Comparison of ENCODE assay signal across 8 mouse cellular contexts in genomic region chr2:32150562-32150923, GRCm38 (mm10). TPM values are rescaled to one million over a fixed set of nuclear protein-coding genes. Genes with fewer than 3 reads are reported as not detected.
DNase-seq lines count a peak whose midpoint lies in the region; ATAC-seq and TF ChIP-seq lines count a peak whose summit lies in the region.

No protein-coding gene starts in this region.

- no peak for TF ChIP-seq POLR2A in bone marrow macrophage, adult 2 months (IDR thresholded peaks at IDR 0.05; ENCODE audit: borderline replicate concordance, low read depth, low read length)

- no peaks in the 10 kb centered on the region for H3K36me3 ChIP-seq in kidney, embryonic 16.5 days (ENCODE audit: insufficient read depth, low read length)
- H3K36me3 ChIP-seq in hindbrain, embryonic 14.5 days (replicated peaks; ENCODE audit: control insufficient read depth, insufficient read depth): no peaks in the 10 kb centered on the region
- no peaks in the 10 kb centered on the region for H3K36me3 ChIP-seq in midbrain, postnatal 0 days (ENCODE audit: insufficient read depth, low read length)

- no peak for DNase-seq in kidney, adult 11 months
- DNase-seq in hindbrain, embryonic 14.5 days (ENCODE audit: low spot score): no peak
- no peak for DNase-seq in midbrain, postnatal 0 days (ENCODE audit: low spot score)
- no peak for DNase-seq in yolk sac, embryonic 10.5 days (ENCODE audit: low spot score)
- no peak for DNase-seq in cerebellum, postnatal 4 days (ENCODE audit: low spot score in 2 of 2)
- no peak for DNase-seq in layer of hippocampus, adult 8-10 months (ENCODE audit: low spot score in 2 of 2)

- peak overlapping the region; percentile 86 for H3K4me2 ChIP-seq in kidney, embryonic 16.5 days (replicated peaks; ENCODE audit: low read depth, low read length)
- H3K4me2 ChIP-seq in hindbrain, embryonic 14.5 days (replicated peaks): peak overlapping the region; percentile 99
- H3K4me2 ChIP-seq in midbrain, postnatal 0 days (ENCODE audit: low read depth, low read length, poor library complexity, severe bottlenecking): peak overlapping the region; percentile 92

- peaks cover 42% of the 10 kb centered on the region for H3K4me1 ChIP-seq in kidney, embryonic 16.5 days (ENCODE audit: insufficient read depth, low read length)
- peaks cover 41% of the 10 kb centered on the region for H3K4me1 ChIP-seq in bone marrow macrophage, adult 2 months (ENCODE audit: control insufficient read depth, insufficient read depth, low read length)
- peaks cover 40% of the 10 kb centered on the region for H3K4me1 ChIP-seq in hindbrain, embryonic 14.5 days (replicated peaks; ENCODE audit: control insufficient read depth, insufficient read depth, low read length)
- H3K4me1 ChIP-seq in midbrain, postnatal 0 days (ENCODE audit: insufficient read depth, low read length): peaks cover 13% of the 10 kb centered on the region; the same call in 1 of the 2 replicates

- no peaks in the 10 kb centered on the region for H3K27me3 ChIP-seq in kidney, embryonic 16.5 days (ENCODE audit: insufficient read depth, low read length)
- no peaks in the 10 kb centered on the region for H3K27me3 ChIP-seq in hindbrain, embryonic 14.5 days (ENCODE audit: control insufficient read depth, insufficient read depth, low read length)
- H3K27me3 ChIP-seq in midbrain, postnatal 0 days (ENCODE audit: insufficient read depth, low read length): no peaks in the 10 kb centered on the region

- WGBS in kidney, embryonic 16.5 days: 11% methylated on average over 7 of the region's 7 CpGs
- WGBS in hindbrain, embryonic 14.5 days: 4% methylated on average over 7 of the region's 7 CpGs
- WGBS in midbrain, postnatal 0 days: 4% methylated on average over 7 of the region's 7 CpGs

- peak overlapping the region; percentile 98 for H3K9ac ChIP-seq in kidney, embryonic 16.5 days (replicated peaks; ENCODE audit: low read length)
- peak overlapping the region; percentile 99 for H3K9ac ChIP-seq in hindbrain, embryonic 14.5 days
- H3K9ac ChIP-seq in midbrain, postnatal 0 days (replicated peaks; ENCODE audit: low read length, poor library complexity, severe bottlenecking): peak overlapping the region; percentile 97

- peak overlapping the region; percentile 83 for H3K4me3 ChIP-seq in kidney, embryonic 16.5 days (ENCODE audit: low read length)
- peak overlapping the region; percentile 47 for H3K4me3 ChIP-seq in bone marrow macrophage, adult 2 months (ENCODE audit: insufficient read depth, low read length)
- H3K4me3 ChIP-seq in hindbrain, embryonic 14.5 days (replicated peaks; ENCODE audit: low read length): peak overlapping the region; percentile 88
- H3K4me3 ChIP-seq in midbrain, postnatal 0 days (ENCODE audit: low read depth, low read length): peak overlapping the region; percentile 77

- H3K27ac ChIP-seq in kidney, embryonic 16.5 days (ENCODE audit: low read length): peak overlapping the region; percentile 99
- H3K27ac ChIP-seq in bone marrow macrophage, adult 2 months (ENCODE audit: insufficient read depth, low read depth, low read length): peak overlapping the region; percentile 6; the same call in 1 of the 2 replicates
- peak overlapping the region; percentile 99 for H3K27ac ChIP-seq in hindbrain, embryonic 14.5 days
- peak overlapping the region; percentile 99 for H3K27ac ChIP-seq in midbrain, postnatal 0 days (ENCODE audit: low read depth, low read length)

- no peak for TF ChIP-seq CTCF in bone marrow macrophage, adult 2 months (IDR thresholded peaks at IDR 0.05; ENCODE audit: low read depth, low read length)
- TF ChIP-seq CTCF in midbrain, postnatal 0 days (IDR thresholded peaks at IDR 0.05): no peak

- H3K9me3 ChIP-seq in kidney, embryonic 16.5 days (ENCODE audit: low read length): no peaks in the 10 kb centered on the region
- no peaks in the 10 kb centered on the region for H3K9me3 ChIP-seq in hindbrain, embryonic 14.5 days (ENCODE audit: control insufficient read depth, low read length)
- H3K9me3 ChIP-seq in midbrain, postnatal 0 days (ENCODE audit: low read length): no peaks in the 10 kb centered on the region

- no peak for ATAC-seq in kidney, embryonic 16.5 days (ENCODE audit: low FRiP score, low TSS enrichment)
- peak; percentile 64 for ATAC-seq in hindbrain, embryonic 14.5 days (ENCODE audit: low FRiP score)
- ATAC-seq in midbrain, postnatal 0 days (ENCODE audit: low FRiP score): no peak; the same call in 1 of the 2 replicates

RNA-seq across cellular contexts. Expression of gene Prrc2b, which starts 0.3 kb away (rescaled TPM):
- 30.3 and 30.4 TPM in 2 replicates for polyA plus RNA-seq in kidney, embryonic 16.5 days (2015; fragmentation: Nextera tagmentation; extraction: Ambion mirVana)
- polyA plus RNA-seq in bone marrow macrophage, adult 2 months (2012; ENCODE audit: insufficient read depth, insufficient read length, missing spikeins): 28.6 and 34.9 TPM in 2 replicates
- polyA plus RNA-seq in hindbrain, embryonic 14.5 days (2014; fragmentation: Nextera tagmentation; extraction: Ambion mirVana): 105 and 119 TPM in 2 replicates
- 164 and 215 TPM in 2 replicates for total RNA-seq in midbrain, postnatal 0 days (2014; rRNA removed)
- polyA plus RNA-seq in midbrain, postnatal 0 days (2015; fragmentation: Nextera tagmentation; extraction: Ambion mirVana): 51.5 and 65.9 TPM in 2 replicates
- total RNA-seq in layer of hippocampus, adult 8-10 months (2022): 100 to 1,000 TPM; 266 to 288 (median 278) TPM

RNA-seq across cellular contexts. Expression of gene Plpp7, which starts 55.2 kb away (rescaled TPM):
- polyA plus RNA-seq in kidney, embryonic 16.5 days (2015; fragmentation: Nextera tagmentation; extraction: Ambion mirVana): 6.8 and 7.8 TPM in 2 replicates
- 2.7 and 3.0 TPM in 2 replicates for polyA plus RNA-seq in bone marrow macrophage, adult 2 months (2012; ENCODE audit: insufficient read depth, insufficient read length, missing spikeins)
- polyA plus RNA-seq in hindbrain, embryonic 14.5 days (2014; fragmentation: Nextera tagmentation; extraction: Ambion mirVana): 22.4 and 27.5 TPM in 2 replicates
- total RNA-seq in midbrain, postnatal 0 days (2014; rRNA removed): 31.2 and 47.0 TPM in 2 replicates
- polyA plus RNA-seq in midbrain, postnatal 0 days (2015; fragmentation: Nextera tagmentation; extraction: Ambion mirVana): 24.9 and 29.0 TPM in 2 replicates
- 10 to 100 TPM; 21.2 to 24.0 (median 23.4) TPM for total RNA-seq in layer of hippocampus, adult 8-10 months (2022)

Comparison
In these comparisons a context has a peak if more than half of its experiments do, and no peak if none do; other contexts are left out.
1. H3K27ac ChIP-seq: peak in every context shown above with its lines; median percentile 99 in kidney, embryonic 16.5 days; 99 in hindbrain, embryonic 14.5 days; 99 in midbrain, postnatal 0 days; 6 in bone marrow macrophage, adult 2 months.